ENCODE assay signal across 8 mouse cellular contexts in the genomic region with DNA sequence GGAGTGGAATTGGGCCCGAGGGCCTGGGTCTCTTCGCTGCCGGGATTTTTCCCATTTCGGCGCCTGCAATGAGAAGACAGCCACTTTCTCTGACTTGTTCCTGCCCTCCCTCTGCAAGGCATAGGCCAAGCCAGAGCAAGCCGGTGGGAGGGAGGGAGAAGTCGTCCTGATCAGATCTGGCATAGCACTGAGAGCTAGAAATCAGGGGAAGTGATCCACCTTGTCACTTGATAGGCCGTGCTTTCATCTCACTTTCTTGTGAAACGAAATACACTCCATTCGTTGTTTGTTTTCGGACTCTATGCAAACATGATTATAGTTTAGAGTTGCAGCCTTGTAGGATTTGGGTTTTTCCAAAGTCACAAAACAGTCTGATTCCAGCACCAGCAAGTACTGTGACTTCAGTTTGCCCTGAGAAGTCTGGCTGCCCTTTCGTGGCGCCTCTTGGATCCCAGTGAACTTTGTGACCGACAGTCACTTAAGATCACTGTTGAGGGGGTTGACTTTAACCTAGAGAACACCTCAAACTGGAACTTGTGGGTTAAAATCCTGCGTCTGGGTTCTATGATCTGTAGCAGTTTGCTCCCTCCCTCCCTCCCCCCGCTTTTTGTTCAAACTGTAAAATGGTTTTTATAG. TPM values are rescaled to one million over a fixed set of nuclear protein-coding genes. Genes with fewer than 3 reads are reported as not detected.
DNase-seq lines count a peak whose midpoint lies in the region; ATAC-seq lines count a peak whose summit lies in the region.

No protein-coding gene starts in this region.

- peak overlapping the region; percentile 69 for H3K9ac ChIP-seq in neural tube, embryonic 11.5 days (ENCODE audit: low read length)
- peak overlapping the region; percentile 80 for H3K9ac ChIP-seq in limb, embryonic 13.5 days
- peak overlapping the region; percentile 55 for H3K9ac ChIP-seq in stomach, embryonic 15.5 days

- peak overlapping the region; percentile 81 for H3K4me2 ChIP-seq in neural tube, embryonic 11.5 days (ENCODE audit: low read depth)
- peak overlapping the region; percentile 96 for H3K4me2 ChIP-seq in limb, embryonic 13.5 days (replicated peaks)
- peak overlapping the region; percentile 56 for H3K4me2 ChIP-seq in stomach, embryonic 15.5 days

- H3K27ac ChIP-seq in neural tube, embryonic 11.5 days (ENCODE audit: low read depth, low read length), result peak overlapping the region; percentile 76; the same call in 1 of the 2 replicates
- peak overlapping the region; percentile 67 for H3K27ac ChIP-seq in limb, embryonic 13.5 days
- H3K27ac ChIP-seq in stomach, embryonic 15.5 days, result peak overlapping the region; percentile 78

- H3K4me3 ChIP-seq in neural tube, embryonic 11.5 days (ENCODE audit: low read depth, low read length), result peak overlapping the region; percentile 54
- H3K4me3 ChIP-seq in limb, embryonic 13.5 days, result peak overlapping the region; percentile 95
- H3K4me3 ChIP-seq in stomach, embryonic 15.5 days (replicated peaks), result peak overlapping the region; percentile 79

- WGBS in neural tube, embryonic 11.5 days, result 17% methylated on average over 16 of the region's 16 CpGs
- 13% methylated on average over 16 of the region's 16 CpGs for WGBS in limb, embryonic 13.5 days
- 7% methylated on average over 16 of the region's 16 CpGs for WGBS in stomach, embryonic 15.5 days

- H3K4me1 ChIP-seq in neural tube, embryonic 11.5 days (ENCODE audit: control insufficient read depth, insufficient read depth, low read length), result peaks cover 14% of the 10 kb centered on the region
- peaks cover 17% of the 10 kb centered on the region for H3K4me1 ChIP-seq in limb, embryonic 13.5 days
- peaks cover 12% of the 10 kb centered on the region; the same call in 1 of the 2 replicates for H3K4me1 ChIP-seq in stomach, embryonic 15.5 days

- H3K36me3 ChIP-seq in neural tube, embryonic 11.5 days (ENCODE audit: control insufficient read depth, insufficient read depth, low read length), result peaks cover 18% of the 10 kb centered on the region
- peaks cover 53% of the 10 kb centered on the region for H3K36me3 ChIP-seq in limb, embryonic 13.5 days
- peaks cover 36% of the 10 kb centered on the region for H3K36me3 ChIP-seq in stomach, embryonic 15.5 days

- peak; percentile 72 for DNase-seq in adrenal gland, postnatal 14 days
- no peak for DNase-seq in adrenal gland, adult 8-10 months
- no peak for DNase-seq in neural tube, embryonic 11.5 days (ENCODE audit: low spot score)
- no peak for DNase-seq in neural tube, embryonic 10.5 days (ENCODE audit: extremely low spot score, low spot score)
- no peak for DNase-seq in cerebellum, adult 11 months
- DNase-seq in left cerebral cortex, adult 11 months (ENCODE audit: low spot score), result no peak

- no peaks in the 10 kb centered on the region for H3K9me3 ChIP-seq in neural tube, embryonic 11.5 days (ENCODE audit: control insufficient read depth, low read length)
- no peaks in the 10 kb centered on the region for H3K9me3 ChIP-seq in limb, embryonic 13.5 days
- no peaks in the 10 kb centered on the region for H3K9me3 ChIP-seq in stomach, embryonic 15.5 days

- H3K27me3 ChIP-seq in neural tube, embryonic 11.5 days (ENCODE audit: control insufficient read depth, insufficient read depth, low read length), result no peaks in the 10 kb centered on the region
- no peaks in the 10 kb centered on the region for H3K27me3 ChIP-seq in limb, embryonic 13.5 days
- H3K27me3 ChIP-seq in stomach, embryonic 15.5 days (replicated peaks), result no peaks in the 10 kb centered on the region

- ATAC-seq in neural tube, embryonic 11.5 days (ENCODE audit: insufficient read depth, low FRiP score, low TSS enrichment), result peak; percentile 46
- ATAC-seq in limb, embryonic 13.5 days (ENCODE audit: low FRiP score, low read depth), result peak; percentile 64
- ATAC-seq in stomach, embryonic 15.5 days (ENCODE audit: insufficient read depth, low FRiP score, low read depth), result peak; percentile 44; the same call in 1 of the 2 replicates

RNA-seq across cellular contexts. Expression of a gene that starts 0.8 kb away (rescaled TPM):
- 56.0 and 63.6 TPM in 2 replicates for total RNA-seq in adrenal gland, postnatal 14 days (2021)
- 10 to 100 TPM; 64.3 to 82.4 (median 73.8) TPM for total RNA-seq in adrenal gland, adult 8-10 months (2022)
- 87.0 and 90.9 TPM in 2 replicates for polyA plus RNA-seq in neural tube, embryonic 11.5 days (2014; fragmentation: Nextera tagmentation; extraction: Ambion mirVana)
- polyA plus RNA-seq in limb, embryonic 13.5 days (2015; fragmentation: Nextera tagmentation; extraction: Ambion mirVana), result 104 and 111 TPM in 2 replicates
- polyA plus RNA-seq in stomach, embryonic 15.5 days (2015; fragmentation: Nextera tagmentation; extraction: Ambion mirVana), result 115 and 144 TPM in 2 replicates

RNA-seq across cellular contexts. Expression of a gene that starts 0.9 kb away (rescaled TPM):
- total RNA-seq in adrenal gland, postnatal 14 days (2021), result 11.6 and 15.1 TPM in 2 replicates
- 10 to 100 TPM; 10.2 to 22.4 (median 15.1) TPM for total RNA-seq in adrenal gland, adult 8-10 months (2022)
- polyA plus RNA-seq in neural tube, embryonic 11.5 days (2014; fragmentation: Nextera tagmentation; extraction: Ambion mirVana), result 5.6 and 5.9 TPM in 2 replicates
- 15.6 and 16.1 TPM in 2 replicates for polyA plus RNA-seq in limb, embryonic 13.5 days (2015; fragmentation: Nextera tagmentation; extraction: Ambion mirVana)
- polyA plus RNA-seq in stomach, embryonic 15.5 days (2015; fragmentation: Nextera tagmentation; extraction: Ambion mirVana), result 9.2 and 9.7 TPM in 2 replicates

RNA-seq across cellular contexts. Expression of a gene that starts 14.3 kb away (rescaled TPM):
- 14.0 and 232 TPM in 2 replicates for total RNA-seq in adrenal gland, postnatal 14 days (2021)
- under 1 TPM in 3 of 4 experiments, not detected in 1; 0.18 to 0.51 (median 0.46) TPM for total RNA-seq in adrenal gland, adult 8-10 months (2022)
- polyA plus RNA-seq in neural tube, embryonic 11.5 days (2014; fragmentation: Nextera tagmentation; extraction: Ambion mirVana), result 0.15 and 0.16 TPM in 2 replicates
- 1.1 and 1.8 TPM in 2 replicates for polyA plus RNA-seq in limb, embryonic 13.5 days (2015; fragmentation: Nextera tagmentation; extraction: Ambion mirVana)
- polyA plus RNA-seq in stomach, embryonic 15.5 days (2015; fragmentation: Nextera tagmentation; extraction: Ambion mirVana), result 7.2 and 19.4 TPM in 2 replicates

RNA-seq across cellular contexts. Expression of a gene that starts 59.9 kb away (rescaled TPM):
- 39.9 and 46.3 TPM in 2 replicates for total RNA-seq in adrenal gland, postnatal 14 days (2021)
- total RNA-seq in adrenal gland, adult 8-10 months (2022), result 100 to 1,000 TPM in 1 of 4 experiments, 10 to 100 TPM in 3; 71.0 to 105 (median 72.1) TPM
- 37.9 and 38.3 TPM in 2 replicates for polyA plus RNA-seq in neural tube, embryonic 11.5 days (2014; fragmentation: Nextera tagmentation; extraction: Ambion mirVana)
- polyA plus RNA-seq in limb, embryonic 13.5 days (2015; fragmentation: Nextera tagmentation; extraction: Ambion mirVana), result 27.2 and 29.0 TPM in 2 replicates
- 21.0 and 24.0 TPM in 2 replicates for polyA plus RNA-seq in stomach, embryonic 15.5 days (2015; fragmentation: Nextera tagmentation; extraction: Ambion mirVana)
